Mouse (Mus musculus): ENCODE results near the gene Vti1a.

GRCm38 (mm10) chr19:55541641-55542040 lies 225.5 kb downstream of the Vti1a start:
- TF ChIP-seq CTCF (conservative IDR thresholded peaks at IDR 0.05; ENCODE audit: low read length) (no peak), NANOG (IDR thresholded peaks at IDR 0.05; ENCODE audit: borderline replicate concordance, low read length) (no peak), POU5F1 (IDR thresholded peaks at IDR 0.05; ENCODE audit: borderline replicate concordance, low read length) (no peak)
